Comparison of ENCODE assay signal across 17 mouse cellular contexts in genomic region chr3:28390183-28390582, GRCm38 (mm10).
"Had no signal": no experiment of that assay in that cellular context is flagged by ENCODE, and none has a peak within 500 bp of the region (broad histone marks: within the 10 kb centered on the region; RNA-seq: fewer than 3 reads in every experiment).

No protein-coding gene starts in this region.

- DNase-seq: kidney, postnatal 10 days; kidney, postnatal 36 days; layer of hippocampus, postnatal 36 days; liver, embryonic 13.5 days; lung, adult 2 months; lung, postnatal 14 days; lung, postnatal 4 days; midbrain, embryonic 14.5 days; right cerebral cortex, adult 18-20 months; right cerebral cortex, postnatal 14 days; right cerebral cortex, postnatal 4 days; thymus, adult 2 months; thymus, postnatal 14 days; thymus, postnatal 4 days had no signal

- H3K27ac ChIP-seq: left cerebral cortex, adult 2 months; liver, embryonic 13.5 days; stomach, postnatal 0 days had no signal

- H3K4me3 ChIP-seq: left cerebral cortex, adult 2 months; liver, embryonic 13.5 days had no signal

- H3K9me3 ChIP-seq: liver, embryonic 13.5 days had no signal

- H3K9ac ChIP-seq: liver, embryonic 13.5 days had no signal

- H3K4me1 ChIP-seq: liver, embryonic 13.5 days had no signal

- H3K27me3 ChIP-seq: liver, embryonic 13.5 days had no signal

- H3K36me3 ChIP-seq: liver, embryonic 13.5 days had no signal

- H3K4me2 ChIP-seq: liver, embryonic 13.5 days; midbrain, embryonic 11.5 days had no signal
